Mouse (Mus musculus): ENCODE results near the gene Slc13a2.

Gene Slc13a2

GRCm38 (mm10) chr11:78385776-78386175 is 36.2 kb downstream of the Slc13a2 start:
- no peak for DNase-seq

GRCm38 (mm10) chr11:78382701-78383100 is 39.3 kb downstream of the Slc13a2 start:
- DNase-seq, result no peak

GRCm38 (mm10) chr11:78382286-78382685 is 39.7 kb downstream of the Slc13a2 start:
- no peak for DNase-seq

GRCm38 (mm10) chr11:78380996-78381395 is 41.0 kb downstream of the Slc13a2 start:
- DNase-seq, result no peak

- DNase-seq, result no peak
These were observed 41.7 kb downstream of the Slc13a2 start for GRCm38 (mm10) chr11:78380351-78380750.

GRCm38 (mm10) chr11:78377549-78378159 is 44.4 kb downstream of the Slc13a2 start:
- no peak for DNase-seq

GRCm38 (mm10) chr11:78374147-78374546 is 47.9 kb downstream of the Slc13a2 start:
- no peak for DNase-seq

- no peak for DNase-seq
These were observed 49.4 kb downstream of the Slc13a2 start for GRCm38 (mm10) chr11:78372610-78373009.

- DNase-seq, result no peak
These were observed 49.9 kb downstream of the Slc13a2 start for GRCm38 (mm10) chr11:78372166-78372565.

GRCm38 (mm10) chr11:78371711-78372110 is 50.3 kb downstream of the Slc13a2 start:
- no peak for DNase-seq

- no peak for DNase-seq
These were observed 51.6 kb downstream of the Slc13a2 start for GRCm38 (mm10) chr11:78370389-78370788.

- DNase-seq, result no peak
These were observed 54.4 kb downstream of the Slc13a2 start for GRCm38 (mm10) chr11:78367456-78368225.

GRCm38 (mm10) chr11:78364103-78364502 is 57.9 kb downstream of the Slc13a2 start:
- DNase-seq, result no peak

GRCm38 (mm10) chr11:78363309-78364007 is 58.6 kb downstream of the Slc13a2 start:
- no peak for DNase-seq

GRCm38 (mm10) chr11:78360789-78361131 is 61.3 kb downstream of the Slc13a2 start:
- DNase-seq, result no peak

- DNase-seq, result peak; percentile 84
These were observed 61.8 kb downstream of the Slc13a2 start for GRCm38 (mm10) chr11:78360125-78360788.

- peak; percentile 64 for DNase-seq
These were observed 63.5 kb downstream of the Slc13a2 start for GRCm38 (mm10) chr11:78358330-78359007.

- DNase-seq, result peak; percentile 74
These were observed 66.4 kb downstream of the Slc13a2 start for GRCm38 (mm10) chr11:78355471-78356238.

GRCm38 (mm10) chr11:78354905-78355304 is 67.1 kb downstream of the Slc13a2 start:
- no peak for DNase-seq

GRCm38 (mm10) chr11:78353081-78353480 is 68.9 kb downstream of the Slc13a2 start:
- DNase-seq, result no peak

GRCm38 (mm10) chr11:78349441-78350358 is 72.3 kb downstream of the Slc13a2 start:
- no peak for DNase-seq
